Mouse (Mus musculus) heart, embryonic 14.5 days (tissue): ENCODE results near the gene Fam19a5. TPM values are rescaled to one million over a fixed set of nuclear protein-coding genes. Genes with fewer than 3 reads are reported as not detected.

ENCODE experiments used
- ATAC-seq: fragments of 200-750 bp; cut with Nextera tagmentation; 2 replicates; pipeline ENCODE4 v1.8.0; 2017; ENCODE audit warnings: low read depth, moderate TSS enrichment; ENCODE audit not compliant: insufficient number of reproducible peaks, insufficient read depth, low FRiP score
- H3K27ac ChIP-seq, 2 experiments: fragments of 200-500 bp in 1 of 2; fragments of 300-500 bp in 1 of 2; sonication (generic) in 1 of 2; replicated peaks in 1 of 2; 2 replicates each; pipeline ENCODE4 v1.5.1; 2012 to 2014; ENCODE audit warnings: low read depth in 2 of 2, low read length in 2 of 2, control low read depth in 1 of 2, mild to moderate bottlenecking in 1 of 2, mixed read lengths in 1 of 2; ENCODE audit not compliant: control insufficient read depth in 1 of 2, insufficient read depth in 1 of 2
- H3K27me3 ChIP-seq: fragments of 300-500 bp; sonication (generic); 2 replicates; pipeline ENCODE4 v1.6.1; 2014; ENCODE audit warnings: mild to moderate bottlenecking, low read length, control low read depth; ENCODE audit not compliant: control insufficient read depth, insufficient read depth
- H3K36me3 ChIP-seq: fragments of 300-500 bp; sonication (generic); 2 replicates; pipeline ENCODE4 v1.6.1; 2014; ENCODE audit warnings: mild to moderate bottlenecking, control low read depth, low read length, mixed read lengths; ENCODE audit not compliant: control insufficient read depth, insufficient read depth
- H3K4me1 ChIP-seq, 2 experiments: fragments of 200-500 bp in 1 of 2; fragments of 300-500 bp in 1 of 2; sonication (generic) in 1 of 2; 2 replicates each; pipeline ENCODE4 v1.6.1; 2012 to 2014; ENCODE audit warnings: low read length in 2 of 2, control low read depth in 1 of 2, mixed read lengths in 1 of 2; ENCODE audit not compliant: control insufficient read depth in 2 of 2, insufficient read depth in 2 of 2
- H3K4me2 ChIP-seq: fragments of 300-500 bp; sonication (generic); 2 replicates; pipeline ENCODE4 v1.6.1; 2014; ENCODE audit warnings: mild to moderate bottlenecking, low read length
- H3K4me3 ChIP-seq, 2 experiments: fragments of 200-500 bp in 1 of 2; fragments of 300-500 bp in 1 of 2; sonication (generic) in 1 of 2; 2 replicates each; pipeline ENCODE4 v1.5.1; 2012 to 2014; ENCODE audit warnings: low read length in 2 of 2, mild to moderate bottlenecking in 2 of 2, control low read depth in 1 of 2, low read depth in 1 of 2, moderate library complexity in 1 of 2; ENCODE audit not compliant: control insufficient read depth in 1 of 2, insufficient read depth in 1 of 2
- H3K9ac ChIP-seq: fragments of 300-500 bp; sonication (generic); 2 replicates; pipeline ENCODE4 v1.6.1; 2014; ENCODE audit warnings: mild to moderate bottlenecking, low read length
- H3K9me3 ChIP-seq: fragments of 300-500 bp; sonication (generic); 2 replicates; pipeline ENCODE4 v1.6.1; 2016; ENCODE audit warnings: low read length, control low read depth; ENCODE audit not compliant: control insufficient read depth
- WGBS: fragments of 180-500 bp; shearing (Covaris S2); extraction: QIAGEN DNeasy Blood & Tissue Kit; methylation state at CpG from one replicate; pipeline ENCODE4 v1.1.7; 2014; 5-methylcytosine and 5-hydroxymethylcytosine counted together
- polyA plus RNA-seq: library from polyadenylated mRNA; unstranded; fragments of >200 nt; fragmentation: Nextera tagmentation; extraction: Ambion mirVana; gene quantifications from 2 replicates; pipeline ENCODE4 v1.2.1, GENCODE M21; 2014

Gene Fam19a5
- polyA plus RNA-seq, result 0.32 and 0.57 TPM in 2 replicates

DNA sequence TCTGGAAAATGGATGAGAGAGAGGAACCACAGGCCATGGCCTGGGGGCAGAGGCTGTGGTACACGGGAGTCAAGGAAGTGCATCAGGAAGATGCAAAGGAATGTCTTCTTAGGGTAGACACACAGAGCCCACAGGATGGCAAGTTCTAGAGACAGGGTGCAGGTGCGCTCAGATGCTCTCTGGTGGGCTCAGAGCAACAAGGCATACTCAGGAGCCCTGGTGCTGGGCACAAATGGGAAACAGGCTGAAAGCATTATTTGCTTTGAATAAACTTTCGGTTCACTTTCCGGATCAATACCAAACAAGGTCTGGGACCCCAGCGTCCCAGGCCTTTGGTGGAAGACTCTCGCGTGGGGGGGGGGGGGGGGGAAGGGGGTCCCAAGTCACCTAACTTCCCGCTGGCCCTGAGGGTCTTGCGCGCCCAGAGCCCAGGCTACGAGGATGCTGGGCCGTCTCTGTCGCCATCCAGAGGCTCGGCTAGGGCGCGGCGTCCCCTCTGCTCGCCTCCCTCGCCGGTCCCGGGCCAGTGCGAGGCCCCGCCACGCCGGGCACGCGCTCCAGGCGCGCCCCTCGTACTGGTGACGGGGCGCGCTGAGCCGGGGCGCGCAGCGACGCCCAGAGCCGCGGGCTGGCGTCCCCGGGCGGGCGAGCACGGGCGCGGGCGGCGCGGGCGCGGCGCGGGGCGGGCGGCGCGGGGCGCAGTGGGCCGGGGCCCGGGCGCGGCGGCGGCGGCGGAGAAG, at the start of gene Fam19a5:
TSS of gene Fam19a5 (plus strand) at position 701 of the 740 bp plus-strand sequence.
- peaks cover 91% of the 10 kb centered on the region for H3K27me3 ChIP-seq
- peak within 1 kb of the TSS; percentile 41; the same call in 1 of the 2 replicates for H3K9ac ChIP-seq
- peak within 1 kb of the TSS; percentile 87 for H3K4me2 ChIP-seq
- H3K4me3 ChIP-seq, result peak within 1 kb of the TSS; percentile 30 to 46
- ATAC-seq, result no peak
- WGBS, result 2% methylated on average over 46 of the region's 67 CpGs
- no peaks in the 10 kb centered on the region; a peak in 1 of 4 replicates for H3K4me1 ChIP-seq
- H3K36me3 ChIP-seq, result no peaks in the 10 kb centered on the region
- H3K9me3 ChIP-seq, result no peaks in the 10 kb centered on the region
- no peak within 1 kb of the TSS for H3K27ac ChIP-seq

DNA sequence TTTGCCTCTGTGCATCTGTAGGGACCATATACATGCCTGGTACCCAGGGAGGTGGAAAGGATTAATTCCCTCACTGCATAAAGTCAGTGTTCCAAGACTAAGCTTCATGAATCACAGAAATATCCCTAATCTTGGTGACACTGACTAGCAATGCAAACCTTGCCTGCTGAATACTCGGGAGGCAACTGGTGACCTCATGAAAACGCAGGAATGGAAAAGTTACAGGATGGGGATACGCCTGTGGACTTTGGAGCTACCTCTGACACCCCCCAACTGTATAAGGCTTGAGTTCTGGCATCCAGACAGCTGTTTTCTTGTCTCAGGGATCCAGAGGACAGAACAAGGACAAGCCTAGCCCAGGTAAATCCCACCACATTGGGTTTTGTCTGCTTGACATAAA, 42.4 kb upstream of the Fam19a5 start:
- Histone ChIP-seq H3K36me3 (no peaks in the 10 kb centered on the region), H3K9ac (no peak overlapping the region), H3K4me3 (no peak overlapping the region), H3K27me3 (no peaks in the 10 kb centered on the region), H3K9me3 (no peaks in the 10 kb centered on the region), H3K4me1 (no peaks in the 10 kb centered on the region), H3K4me2 (no peak overlapping the region), H3K27ac (no peak overlapping the region)
- ATAC-seq, result no peak
- 54% methylated on average over 3 of the region's 3 CpGs for WGBS

DNA sequence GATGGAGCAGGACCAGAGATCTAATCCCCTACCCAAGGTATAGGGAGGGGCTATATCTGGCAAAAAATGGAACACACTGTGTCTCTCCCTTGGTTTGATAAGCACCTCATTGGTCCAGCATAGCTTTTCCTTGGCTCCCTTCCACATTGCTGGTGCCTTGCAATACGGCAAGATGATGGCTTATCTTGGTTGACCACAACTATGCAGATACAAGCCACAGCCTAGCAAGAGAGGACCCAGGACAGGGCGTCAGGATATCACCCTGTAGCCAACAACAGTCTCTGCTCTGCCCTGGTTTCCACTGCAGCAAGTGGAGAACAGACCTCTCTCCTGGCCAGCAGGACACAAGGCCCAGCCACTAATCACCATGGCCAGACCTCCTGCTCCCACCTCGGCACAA, 36.8 kb upstream of the Fam19a5 start:
- WGBS, result 48% methylated on average over 3 of the region's 3 CpGs
- Histone ChIP-seq H3K27me3 (no peaks in the 10 kb centered on the region), H3K9me3 (no peaks in the 10 kb centered on the region), H3K36me3 (no peaks in the 10 kb centered on the region), H3K27ac (no peak overlapping the region), H3K4me3 (no peak overlapping the region), H3K9ac (no peak overlapping the region), H3K4me1 (no peaks in the 10 kb centered on the region), H3K4me2 (no peak overlapping the region)
- ATAC-seq, result no peak

DNA sequence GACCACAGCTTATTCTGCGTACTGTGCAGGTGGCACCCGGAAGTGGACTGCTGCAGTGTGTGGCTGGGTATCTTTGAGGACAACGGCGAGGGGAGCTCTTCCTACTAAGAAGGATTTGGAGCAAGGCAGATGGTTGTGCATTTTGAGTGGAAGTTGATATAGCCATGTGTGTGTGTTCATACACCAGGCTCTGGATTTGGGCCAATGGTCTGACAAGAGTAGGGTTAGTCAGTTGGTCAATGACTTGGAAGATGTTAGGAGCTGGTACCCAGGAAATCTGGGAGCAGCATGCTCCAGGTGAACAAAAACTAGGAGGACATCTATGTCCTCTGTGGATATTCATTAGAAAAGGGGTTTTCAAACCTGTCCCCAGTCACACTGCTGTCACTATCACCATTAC, 33.2 kb upstream of the Fam19a5 start:
- Histone ChIP-seq H3K9me3 (no peaks in the 10 kb centered on the region), H3K27me3 (no peaks in the 10 kb centered on the region), H3K4me2 (no peak overlapping the region), H3K27ac (no peak overlapping the region), H3K4me3 (no peak overlapping the region), H3K36me3 (no peaks in the 10 kb centered on the region), H3K9ac (no peak overlapping the region), H3K4me1 (no peaks in the 10 kb centered on the region)
- WGBS, result 89% methylated on average over 4 of the region's 4 CpGs
- ATAC-seq, result no peak

DNA sequence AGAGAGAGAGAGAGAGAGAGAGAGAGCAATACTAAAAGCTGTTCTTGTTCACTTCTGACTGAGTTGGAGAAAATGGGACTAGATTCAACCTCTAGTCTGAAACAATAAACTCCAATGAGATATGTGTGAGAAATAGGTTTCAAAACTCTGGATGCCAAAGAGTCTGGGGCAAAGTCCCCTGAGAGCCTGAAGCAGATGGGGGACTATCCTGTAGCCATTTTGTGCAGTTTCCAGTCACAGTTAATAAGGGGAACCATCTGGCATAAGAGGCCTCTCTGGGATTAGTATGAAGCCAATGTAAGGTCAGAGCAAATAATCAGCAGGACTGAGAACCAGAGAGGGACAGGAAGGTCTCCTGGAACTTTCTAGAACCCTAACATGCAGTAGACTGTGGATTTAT, 25.9 kb upstream of the Fam19a5 start:
- H3K9me3 ChIP-seq, result no peaks in the 10 kb centered on the region
- no peak overlapping the region for H3K27ac ChIP-seq
- H3K4me3 ChIP-seq, result no peak overlapping the region
- no peaks in the 10 kb centered on the region for H3K4me1 ChIP-seq
- no peaks in the 10 kb centered on the region for H3K36me3 ChIP-seq
- H3K9ac ChIP-seq, result no peak overlapping the region
- no peaks in the 10 kb centered on the region for H3K27me3 ChIP-seq
- ATAC-seq, result no peak
- H3K4me2 ChIP-seq, result no peak overlapping the region

DNA sequence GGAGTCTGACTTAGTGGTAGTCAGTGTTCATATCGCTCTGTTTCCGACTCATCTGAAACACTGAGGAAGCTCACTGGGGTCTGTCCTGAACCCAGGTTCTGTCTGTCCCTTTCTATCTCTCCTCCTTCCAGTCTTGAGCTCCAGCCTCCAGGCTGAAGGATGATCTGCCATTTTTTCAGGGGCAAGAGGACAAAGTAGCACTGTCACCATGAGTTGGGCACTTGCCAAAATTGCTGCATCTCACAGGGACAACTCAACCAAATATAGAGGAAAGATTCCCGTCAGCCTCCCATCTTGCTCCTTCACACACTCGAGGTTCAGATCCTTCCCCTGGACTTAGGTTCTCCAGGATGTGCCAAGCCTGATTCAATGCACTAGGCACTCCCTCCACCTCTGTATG, 14.8 kb upstream of the Fam19a5 start:
- H3K4me2 ChIP-seq, result no peak overlapping the region
- H3K4me3 ChIP-seq, result no peak overlapping the region
- no peaks in the 10 kb centered on the region for H3K36me3 ChIP-seq
- 0 out of 2 replicates have a peak, but pooled peaks cover 3% of the 10 kb centered on the region for H3K9me3 ChIP-seq
- no peak overlapping the region for H3K9ac ChIP-seq
- 75% methylated on average over 4 of the region's 4 CpGs for WGBS
- no peaks in the 10 kb centered on the region for H3K27me3 ChIP-seq
- no peak overlapping the region for H3K27ac ChIP-seq
- no peak for ATAC-seq
- H3K4me1 ChIP-seq, result no peaks in the 10 kb centered on the region

DNA sequence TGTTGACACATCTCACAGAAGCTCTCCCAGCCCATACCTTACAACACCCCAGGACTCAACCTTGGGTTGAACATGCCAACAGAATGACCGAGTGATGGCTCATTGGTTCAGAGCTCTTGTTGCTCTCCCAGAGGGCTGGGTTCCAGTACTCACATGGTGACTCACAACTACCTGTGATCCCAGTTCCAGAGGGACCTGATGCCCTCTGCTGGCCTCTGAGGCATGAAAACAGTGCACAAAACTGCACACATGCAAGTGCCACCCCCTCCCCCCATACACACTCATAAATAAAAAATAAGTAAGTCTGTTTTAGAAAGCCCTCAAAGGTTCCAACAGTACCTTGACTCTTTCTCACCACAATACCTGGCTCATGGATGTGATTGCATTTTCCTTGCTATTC, 2.4 kb upstream of the Fam19a5 start:
- H3K4me2 ChIP-seq, result no peak overlapping the region
- no peak overlapping the region for H3K4me3 ChIP-seq
- peaks cover 70% of the 10 kb centered on the region for H3K27me3 ChIP-seq
- ATAC-seq, result no peak
- no peak overlapping the region for H3K27ac ChIP-seq
- no peaks in the 10 kb centered on the region for H3K36me3 ChIP-seq
- H3K4me1 ChIP-seq, result no peaks in the 10 kb centered on the region
- H3K9me3 ChIP-seq, result no peaks in the 10 kb centered on the region
- no peak overlapping the region for H3K9ac ChIP-seq
- WGBS, result 44% methylated on average over 1 of the region's 1 CpGs
